In the genomic region with DNA sequence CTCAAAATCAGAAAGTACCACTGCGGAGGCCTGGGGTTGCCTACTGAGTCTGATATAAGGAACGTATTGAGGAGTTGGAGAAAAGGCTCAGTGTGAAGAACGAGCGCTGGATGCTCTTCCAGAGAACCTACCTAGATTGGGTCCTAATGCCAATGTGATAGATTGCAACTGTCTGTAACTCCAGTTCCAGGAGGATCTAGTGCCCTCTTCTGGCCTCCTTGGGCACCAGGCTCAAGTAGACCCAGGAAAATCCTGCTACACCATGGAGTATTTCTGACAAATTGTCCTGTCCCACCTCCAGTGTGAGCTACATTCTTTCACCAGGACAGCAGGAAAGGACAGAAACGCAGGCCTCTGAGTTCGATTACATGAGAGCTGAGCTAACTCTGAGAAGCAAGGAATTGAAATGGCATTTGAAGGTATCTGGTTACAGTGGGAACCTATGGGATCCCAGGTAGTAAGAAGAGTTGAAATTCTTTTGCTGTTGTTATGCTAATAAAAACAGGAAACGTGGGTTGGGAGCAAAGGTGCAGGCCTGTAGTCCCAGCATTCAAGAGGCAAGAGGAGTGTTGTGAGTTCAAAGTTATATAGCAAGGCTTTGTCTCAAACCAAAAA, we compare ENCODE assay signal across 8 mouse cellular contexts. TPM values are rescaled to one million over a fixed set of nuclear protein-coding genes. Genes with fewer than 3 reads are reported as not detected.
DNase-seq lines count a peak whose midpoint lies in the region; ATAC-seq and TF ChIP-seq lines count a peak whose summit lies in the region.

No protein-coding gene starts in this region.

- no peak overlapping the region for H3K9ac ChIP-seq in hindbrain, embryonic 12.5 days

- no peak overlapping the region for H3K27ac ChIP-seq in embryonic fibroblast, embryonic 13.5 days (ENCODE audit: insufficient read depth, low read length)
- H3K27ac ChIP-seq in hindbrain, embryonic 12.5 days: no peak overlapping the region

- H3K4me1 ChIP-seq in embryonic fibroblast, embryonic 13.5 days (ENCODE audit: control insufficient read depth, insufficient read depth, low read length): no peaks in the 10 kb centered on the region
- no peaks in the 10 kb centered on the region for H3K4me1 ChIP-seq in hindbrain, embryonic 12.5 days

- WGBS in hindbrain, embryonic 12.5 days: 42% methylated on average over 7 of the region's 7 CpGs

- no peak for ATAC-seq in hindbrain, embryonic 12.5 days (ENCODE audit: low FRiP score)

- H3K27me3 ChIP-seq in hindbrain, embryonic 12.5 days: no peaks in the 10 kb centered on the region

- H3K4me2 ChIP-seq in hindbrain, embryonic 12.5 days (replicated peaks): no peak overlapping the region

- no peak for TF ChIP-seq POLR2A in embryonic fibroblast, embryonic 13.5 days (IDR thresholded peaks at IDR 0.05; ENCODE audit: low read depth, low read length)

- no peaks in the 10 kb centered on the region for H3K9me3 ChIP-seq in hindbrain, embryonic 12.5 days (replicated peaks)

- TF ChIP-seq CTCF in embryonic fibroblast, embryonic 13.5 days (IDR thresholded peaks at IDR 0.05; ENCODE audit: borderline replicate concordance, insufficient read depth, low read length): peak; percentile 11; the same call in 1 of the 2 replicates

- peak; percentile 15 to 36 for DNase-seq in heart, postnatal 10 days
- no peak for DNase-seq in heart, postnatal 36 days
- DNase-seq in urinary bladder, postnatal 14 days (ENCODE audit: low spot score): peak; percentile 24
- DNase-seq in urinary bladder, postnatal 4 days (ENCODE audit: low spot score in 2 of 2): no peak
- DNase-seq in right cerebral cortex, postnatal 25 days: peak; percentile 12
- no peak for DNase-seq in thymus, postnatal 10 days (ENCODE audit: low spot score in 2 of 2)

- no peaks in the 10 kb centered on the region for H3K36me3 ChIP-seq in hindbrain, embryonic 12.5 days

- H3K4me3 ChIP-seq in embryonic fibroblast, embryonic 13.5 days (ENCODE audit: insufficient read depth, low read length): no peak overlapping the region
- no peak overlapping the region for H3K4me3 ChIP-seq in hindbrain, embryonic 12.5 days

- intact Hi-C loops in heart, postnatal 10 days (cut with DNase I): no loop called here
- intact Hi-C loops in heart, postnatal 36 days (cut with DNase I): no loop called here

RNA-seq across cellular contexts. Expression of a gene that starts 10.4 kb away (rescaled TPM):
- total RNA-seq in heart, postnatal 10 days (2021): under 1 TPM in 1 of 2 experiments, not detected in 1; 0.29 TPM
- total RNA-seq in heart, postnatal 36 days (2021): under 1 TPM; 0.33 to 0.43 TPM
- polyA plus RNA-seq in embryonic fibroblast, embryonic 13.5 days (2011; ENCODE audit: insufficient read length, low read depth, missing spikeins): not detected in 2 replicates
- polyA plus RNA-seq in hindbrain, embryonic 12.5 days (2016; fragmentation: Nextera tagmentation; extraction: Ambion mirVana): 0.22 TPM in 1 of 2 replicates, not detected in the other

RNA-seq across cellular contexts. Expression of a gene that starts 20.2 kb away (rescaled TPM):
- total RNA-seq in heart, postnatal 10 days (2021): 1 to 10 TPM; 4.6 to 5.6 TPM
- 1 to 10 TPM; 5.2 to 6.8 TPM for total RNA-seq in heart, postnatal 36 days (2021)
- polyA plus RNA-seq in embryonic fibroblast, embryonic 13.5 days (2011; ENCODE audit: insufficient read length, low read depth, missing spikeins): 3.9 and 5.5 TPM in 2 replicates
- 10.1 and 11.2 TPM in 2 replicates for polyA plus RNA-seq in hindbrain, embryonic 12.5 days (2016; fragmentation: Nextera tagmentation; extraction: Ambion mirVana)

RNA-seq across cellular contexts. Expression of a gene that starts 20.3 kb away (rescaled TPM):
- total RNA-seq in heart, postnatal 10 days (2021): 100 to 1,000 TPM; 194 to 221 TPM
- total RNA-seq in heart, postnatal 36 days (2021): 100 to 1,000 TPM; 164 to 174 TPM
- polyA plus RNA-seq in embryonic fibroblast, embryonic 13.5 days (2011; ENCODE audit: insufficient read length, low read depth, missing spikeins): 223 and 264 TPM in 2 replicates
- polyA plus RNA-seq in hindbrain, embryonic 12.5 days (2016; fragmentation: Nextera tagmentation; extraction: Ambion mirVana): 523 and 555 TPM in 2 replicates

RNA-seq across cellular contexts. Expression of a gene that starts 22.1 kb away (rescaled TPM):
- total RNA-seq in heart, postnatal 10 days (2021): not detected
- not detected for total RNA-seq in heart, postnatal 36 days (2021)
- polyA plus RNA-seq in embryonic fibroblast, embryonic 13.5 days (2011; ENCODE audit: insufficient read length, low read depth, missing spikeins): not detected in 2 replicates
- polyA plus RNA-seq in hindbrain, embryonic 12.5 days (2016; fragmentation: Nextera tagmentation; extraction: Ambion mirVana): 0.23 and 0.25 TPM in 2 replicates

RNA-seq across cellular contexts. Expression of a gene that starts 48.2 kb away (rescaled TPM):
- total RNA-seq in heart, postnatal 10 days (2021): 10 to 100 TPM; 86.1 to 99.6 TPM
- 10 to 100 TPM; 87.9 to 88.4 TPM for total RNA-seq in heart, postnatal 36 days (2021)
- polyA plus RNA-seq in embryonic fibroblast, embryonic 13.5 days (2011; ENCODE audit: insufficient read length, low read depth, missing spikeins): 172 and 220 TPM in 2 replicates
- 142 and 145 TPM in 2 replicates for polyA plus RNA-seq in hindbrain, embryonic 12.5 days (2016; fragmentation: Nextera tagmentation; extraction: Ambion mirVana)

Comparison
In these comparisons a context has a peak if more than half of its experiments do, and no peak if none do; other contexts are left out.
1. DNase-seq: peak in heart, postnatal 10 days (2 of 2), urinary bladder, postnatal 14 days (single experiment) and right cerebral cortex, postnatal 25 days (single experiment); none in heart, postnatal 36 days (0 of 2), urinary bladder, postnatal 4 days (0 of 2) and thymus, postnatal 10 days (0 of 2).